Mouse (Mus musculus) 416B (cell line): ENCODE data around the gene Enc1.
A peak's percentile ranks its signal among the peaks of the same experiment; 100 is the strongest.

Source experiments
- DNase-seq: peaks from one replicate; pipeline ENCODE4 v3.0.0; 2011; ENCODE audit warnings: low read depth

The Enc1 gene

GRCm38 (mm10) chr13:97240965-97241786 lies at the start of gene Enc1:
TSS of gene Enc1 (plus strand) at chr13:97241105.
- DNase-seq, result peak; percentile 94

- DNase-seq, result no peak
Measured at GRCm38 (mm10) chr13:97192649-97193048, 48.3 kb upstream of the Enc1 start.

- DNase-seq, result peak; percentile 18
Measured at GRCm38 (mm10) chr13:97193420-97193819, 47.5 kb upstream of the Enc1 start.

GRCm38 (mm10) chr13:97196186-97196924 lies 44.5 kb upstream of the Enc1 start:
- DNase-seq, result no peak

- DNase-seq, result no peak
Measured at GRCm38 (mm10) chr13:97196925-97197218, 44.0 kb upstream of the Enc1 start.

GRCm38 (mm10) chr13:97197932-97198562 lies 42.9 kb upstream of the Enc1 start, which contains the start of gene Hexb:
TSS of gene Hexb (minus strand) at chr13:97198357.
- peak; percentile 95 for DNase-seq

- DNase-seq, result no peak
Measured at GRCm38 (mm10) chr13:97199123-97199522, 41.8 kb upstream of the Enc1 start.

GRCm38 (mm10) chr13:97201076-97201475 lies 39.8 kb upstream of the Enc1 start:
- DNase-seq, result peak; percentile 24

- DNase-seq, result no peak
Measured at GRCm38 (mm10) chr13:97201896-97202295, 39.0 kb upstream of the Enc1 start.

- DNase-seq, result peak; percentile 91
Measured at GRCm38 (mm10) chr13:97205052-97205701, 35.7 kb upstream of the Enc1 start.

- no peak for DNase-seq
Measured at GRCm38 (mm10) chr13:97206046-97206445, 34.9 kb upstream of the Enc1 start.

- no peak for DNase-seq
Measured at GRCm38 (mm10) chr13:97207472-97208111, 33.3 kb upstream of the Enc1 start.

- peak; percentile 52 for DNase-seq
Measured at GRCm38 (mm10) chr13:97208112-97208478, 32.8 kb upstream of the Enc1 start.

GRCm38 (mm10) chr13:97208500-97209010 lies 32.4 kb upstream of the Enc1 start:
- DNase-seq, result no peak

GRCm38 (mm10) chr13:97214583-97215268 lies 26.2 kb upstream of the Enc1 start:
- no peak for DNase-seq

- DNase-seq, result no peak
Measured at GRCm38 (mm10) chr13:97215563-97215962, 25.3 kb upstream of the Enc1 start.

- no peak for DNase-seq
Measured at GRCm38 (mm10) chr13:97216196-97216595, 24.7 kb upstream of the Enc1 start.

- no peak for DNase-seq
Measured at GRCm38 (mm10) chr13:97220022-97220421, 20.9 kb upstream of the Enc1 start.

- no peak for DNase-seq
Measured at GRCm38 (mm10) chr13:97223856-97224255, 17.0 kb upstream of the Enc1 start.

- DNase-seq, result no peak
Measured at GRCm38 (mm10) chr13:97224341-97224982, 16.4 kb upstream of the Enc1 start.

- DNase-seq, result no peak
Measured at GRCm38 (mm10) chr13:97225130-97225529, 15.8 kb upstream of the Enc1 start.
